Mouse (Mus musculus): ENCODE results near the gene Sptbn4.

GRCm38 (mm10) chr7:27454461-27455121, 7.1 kb upstream of the Sptbn4 start:
- no peak for TF ChIP-seq MAFK (IDR thresholded peaks at IDR 0.05; ENCODE audit: insufficient read depth, low read depth, low read length)
- no peak for TF ChIP-seq CHD2 (IDR thresholded peaks at IDR 0.05; ENCODE audit: low read depth, low read length)
- TF ChIP-seq ZC3H11A (IDR thresholded peaks at IDR 0.05; ENCODE audit: borderline replicate concordance, low read depth, low read length) = no peak
- TF ChIP-seq ZNF384 (IDR thresholded peaks at IDR 0.05; ENCODE audit: low read depth, low read length) = no peak

All from ES-E14 (cell line).